Mouse (Mus musculus) liver, embryonic 13.5 days (tissue): ENCODE measurements around the gene Mettl26. TPM values are rescaled to one million over a fixed set of nuclear protein-coding genes. Genes with fewer than 3 reads are reported as not detected.
A peak's percentile ranks its signal among the peaks of the same experiment; 100 is the strongest.

Experiments
- ATAC-seq: fragments of 200-750 bp; cut with Nextera tagmentation; 2 replicates; pipeline ENCODE4 v1.8.0; 2017; ENCODE audit warnings: low read depth, mild to moderate bottlenecking, moderate number of reproducible peaks, moderate library complexity
- DNase-seq: peaks from one replicate; pipeline ENCODE4 v3.0.0; 2022
- H3K27ac ChIP-seq: fragments of 300-500 bp; sonication (generic); 2 replicates; pipeline ENCODE4 v1.5.1; 2015; ENCODE audit warnings: moderate library complexity, mild to moderate bottlenecking, inconsistent platforms
- H3K27me3 ChIP-seq: fragments of 300-500 bp; sonication (generic); 2 replicates; pipeline ENCODE4 v1.6.1; 2015; ENCODE audit warnings: mild to moderate bottlenecking, inconsistent platforms
- H3K36me3 ChIP-seq: fragments of 300-500 bp; sonication (generic); 2 replicates; pipeline ENCODE4 v1.6.1; 2015; ENCODE audit warnings: mild to moderate bottlenecking, inconsistent platforms
- H3K4me1 ChIP-seq: fragments of 300-500 bp; sonication (generic); replicated peaks from 2 replicates; pipeline ENCODE4 v1.6.1; 2015; ENCODE audit warnings: inconsistent platforms
- H3K4me2 ChIP-seq: fragments of 300-500 bp; sonication (generic); 2 replicates; pipeline ENCODE4 v1.6.1; 2015; ENCODE audit warnings: inconsistent platforms, mild to moderate bottlenecking, moderate library complexity
- H3K4me3 ChIP-seq: fragments of 300-500 bp; sonication (generic); replicated peaks from 2 replicates; pipeline ENCODE4 v1.5.1; 2015; ENCODE audit warnings: mild to moderate bottlenecking, inconsistent platforms
- H3K9ac ChIP-seq: fragments of 300-500 bp; sonication (generic); 2 replicates; pipeline ENCODE4 v1.6.1; 2015; ENCODE audit warnings: mild to moderate bottlenecking, inconsistent platforms
- H3K9me3 ChIP-seq: fragments of 300-500 bp; sonication (generic); replicated peaks from 2 replicates; pipeline ENCODE4 v1.6.1; 2016; ENCODE audit warnings: inconsistent platforms
- WGBS: fragments of 180-500 bp; shearing (Covaris S2); methylation state at CpG from one replicate; pipeline ENCODE4 v1.1.7; 2015; ENCODE audit not compliant: insufficient replicate concordance; 5-methylcytosine and 5-hydroxymethylcytosine counted together
- polyA plus RNA-seq: library from polyadenylated mRNA; unstranded; fragments of >200 nt; fragmentation: Nextera tagmentation; extraction: Ambion mirVana; gene quantifications from 2 replicates; pipeline ENCODE4 v1.2.1, GENCODE M21; 2015

The Mettl26 gene
- polyA plus RNA-seq, 1 experiment from 2014 or later, result 46.9 TPM

DNA sequence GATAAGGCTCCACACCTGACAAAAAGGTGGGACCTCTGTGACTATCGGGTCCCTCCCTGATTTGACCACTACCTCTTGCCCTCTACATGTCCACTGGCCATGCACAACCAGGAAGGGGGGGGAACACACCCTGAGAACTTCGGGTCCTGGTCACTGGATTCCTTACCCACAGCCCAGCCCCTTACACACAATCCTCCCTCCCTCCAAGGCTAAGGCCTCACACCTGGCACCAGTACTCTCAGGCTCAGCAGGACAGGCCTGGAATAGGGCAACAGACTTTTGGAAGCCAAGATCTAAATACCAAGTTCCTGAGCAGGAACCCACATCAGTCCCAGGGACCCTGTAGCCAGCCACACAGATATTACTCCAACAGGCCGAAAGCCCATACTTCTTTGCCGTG is 36.0 kb upstream of the Mettl26 start:
- Histone ChIP-seq H3K4me3 (no peak overlapping the region), H3K36me3 (peaks cover 76% of the 10 kb centered on the region), H3K4me1 (peaks cover 83% of the 10 kb centered on the region)

DNA sequence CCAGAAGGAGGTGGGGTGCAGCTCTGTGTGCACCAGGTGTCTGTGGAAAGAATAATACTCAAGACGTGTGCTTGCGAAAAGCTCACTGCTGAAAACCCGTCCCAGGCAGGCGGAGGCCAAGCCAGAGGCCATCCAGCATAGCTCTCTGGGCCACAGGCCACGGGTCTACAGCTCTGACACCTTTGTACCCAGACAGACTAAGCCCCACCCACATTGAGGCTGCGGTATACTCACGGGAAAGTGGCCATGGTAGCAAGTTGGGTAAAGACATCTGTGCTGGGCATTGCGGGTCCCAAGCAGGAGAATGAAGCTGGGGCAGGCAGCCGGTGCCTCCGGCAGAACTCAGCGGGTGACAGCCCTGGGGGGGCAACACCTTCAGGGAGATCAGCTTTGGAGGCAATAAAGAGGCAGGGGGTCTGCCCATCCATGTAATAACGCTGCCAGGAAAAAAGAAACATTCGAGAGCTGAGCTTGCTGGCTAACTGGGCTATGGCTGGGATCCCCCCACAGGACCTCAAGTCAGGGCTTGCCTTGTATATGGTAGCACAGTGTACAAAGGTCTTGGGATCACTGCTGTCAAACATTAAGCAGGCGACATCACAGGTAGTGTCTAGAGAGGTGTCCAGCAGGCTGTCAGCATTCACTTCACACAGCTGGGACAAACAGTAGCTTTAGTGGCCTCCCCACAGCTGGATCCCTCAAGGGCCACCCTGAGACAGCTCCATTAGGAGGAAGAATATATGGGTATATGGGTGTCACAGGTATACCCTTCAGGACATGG is 35.2 kb upstream of the Mettl26 start:
- peaks cover 78% of the 10 kb centered on the region for H3K4me1 ChIP-seq
- ATAC-seq, result no peak
- 80% methylated on average over 14 of the region's 14 CpGs for WGBS
- H3K4me3 ChIP-seq, result no peak overlapping the region
- H3K4me2 ChIP-seq, result peak overlapping the region; percentile 9; the same call in 1 of the 2 replicates
- no peaks in the 10 kb centered on the region for H3K9me3 ChIP-seq
- peak overlapping the region; percentile 50 for H3K27ac ChIP-seq
- DNase-seq, result no peak
- H3K27me3 ChIP-seq, result no peaks in the 10 kb centered on the region
- peaks cover 74% of the 10 kb centered on the region for H3K36me3 ChIP-seq
- no peak overlapping the region; the same call in 1 of the 2 replicates for H3K9ac ChIP-seq

More for the DNA sequence above, 36.0 kb upstream of the Mettl26 start:
- Histone ChIP-seq H3K9ac (no peak overlapping the region; the same call in 1 of the 2 replicates), H3K27ac (peak overlapping the region; percentile 50; the same call in 1 of the 2 replicates), H3K27me3 (no peaks in the 10 kb centered on the region), H3K9me3 (no peaks in the 10 kb centered on the region), H3K4me2 (no peak overlapping the region)
- no peak for ATAC-seq
- DNase-seq, result no peak
- WGBS, result 71% methylated on average over 4 of the region's 4 CpGs

DNA sequence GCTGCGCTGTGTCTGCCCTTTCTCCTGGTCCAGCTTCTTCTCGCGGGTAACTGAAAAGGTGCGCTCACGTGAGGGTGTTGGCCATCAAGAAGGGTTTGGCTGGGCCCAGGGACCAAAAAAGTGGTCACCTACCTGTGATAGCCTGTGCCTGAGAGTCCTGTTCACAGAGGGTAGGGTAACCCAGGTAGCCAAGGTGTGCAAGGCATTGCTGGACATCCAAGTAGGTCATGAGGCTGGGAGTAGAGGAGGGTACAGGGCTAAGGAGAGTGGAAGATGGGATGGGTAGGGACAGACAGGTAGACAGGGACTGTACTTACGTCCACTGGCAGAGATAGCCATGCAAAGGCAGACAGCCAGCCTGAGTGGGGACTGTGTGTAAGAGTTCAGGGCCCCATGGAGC is 34.4 kb upstream of the Mettl26 start:
- WGBS, result 90% methylated on average over 6 of the region's 6 CpGs
- Histone ChIP-seq H3K9me3 (no peaks in the 10 kb centered on the region), H3K4me3 (no peak overlapping the region), H3K4me2 (no peak overlapping the region), H3K27me3 (no peaks in the 10 kb centered on the region), H3K36me3 (peaks cover 72% of the 10 kb centered on the region), H3K9ac (0 out of 2 replicates have a peak overlapping the region, but pooled peaks have one; percentile 5), H3K4me1 (peaks cover 77% of the 10 kb centered on the region), H3K27ac (no peak overlapping the region)
- DNase-seq, result no peak
- ATAC-seq, result no peak

DNA sequence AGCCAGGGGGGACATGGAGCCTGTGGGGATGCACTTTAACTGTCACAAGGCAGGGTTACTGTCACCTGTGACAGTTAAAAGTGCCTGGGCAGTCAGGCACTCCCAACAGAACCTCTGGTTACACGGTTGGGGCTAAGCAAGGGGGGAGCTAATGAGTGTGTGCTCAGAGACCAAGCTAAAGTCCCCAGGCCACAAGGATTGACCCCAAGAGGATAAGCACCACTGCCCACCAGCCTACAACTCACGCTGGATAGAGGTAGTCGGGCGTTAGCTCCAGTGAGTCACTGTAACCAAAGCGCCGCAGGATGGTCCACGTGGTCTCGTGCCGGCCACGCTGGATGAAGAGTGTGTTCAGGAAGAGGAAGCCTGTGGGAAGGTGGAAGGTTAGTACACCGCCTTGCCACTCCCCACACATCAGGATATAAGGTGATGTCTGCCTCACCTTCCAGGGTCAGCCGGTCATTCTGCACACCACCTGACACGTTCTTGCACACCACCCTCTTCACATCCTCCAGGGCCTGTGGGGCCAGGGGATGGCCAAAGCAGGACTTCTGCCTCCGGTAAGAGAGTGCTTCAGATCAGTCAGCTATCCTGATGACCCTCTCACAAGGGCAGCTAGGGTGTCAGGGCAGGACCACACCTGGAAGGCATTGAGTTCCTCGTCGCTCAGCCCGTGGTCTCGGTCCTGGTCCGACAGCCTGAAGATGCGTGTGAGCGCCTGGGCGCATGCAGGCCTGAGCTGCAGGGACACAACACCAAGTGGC is 33.6 kb upstream of the Mettl26 start, which contains the start of gene Gm20683:
TSS of gene Gm20683 (minus strand) at position 647 of the 764 bp plus-strand sequence.
- no peaks in the 10 kb centered on the region for H3K9me3 ChIP-seq
- DNase-seq, result no peak
- peaks cover 76% of the 10 kb centered on the region for H3K36me3 ChIP-seq
- no peak within 1 kb of the TSS for H3K4me3 ChIP-seq
- 92% methylated on average over 20 of the region's 22 CpGs for WGBS
- H3K4me1 ChIP-seq, result peaks cover 69% of the 10 kb centered on the region
- ATAC-seq, result no peak
- peak within 1 kb of the TSS; percentile 33; the same call in 1 of the 2 replicates for H3K9ac ChIP-seq
- no peak within 1 kb of the TSS; the same call in none of the 2 replicates for H3K27ac ChIP-seq
- no peaks in the 10 kb centered on the region for H3K27me3 ChIP-seq
- peak within 1 kb of the TSS; percentile 87; the same call in 1 of the 2 replicates for H3K4me2 ChIP-seq

- no peak for ATAC-seq
- DNase-seq, result no peak
- Histone ChIP-seq H3K27me3 (no peaks in the 10 kb centered on the region), H3K9ac (peak overlapping the region; percentile 33; the same call in 1 of the 2 replicates), H3K9me3 (no peaks in the 10 kb centered on the region), H3K4me2 (peak overlapping the region; percentile 87), H3K27ac (no peak overlapping the region; the same call in none of the 2 replicates), H3K36me3 (peaks cover 85% of the 10 kb centered on the region), H3K4me1 (peaks cover 57% of the 10 kb centered on the region), H3K4me3 (no peak overlapping the region)
- 79% methylated on average over 3 of the region's 3 CpGs for WGBS
Observed at GRCm38 (mm10) chr17:25842509-25842908, 32.4 kb upstream of the Mettl26 start.

DNA sequence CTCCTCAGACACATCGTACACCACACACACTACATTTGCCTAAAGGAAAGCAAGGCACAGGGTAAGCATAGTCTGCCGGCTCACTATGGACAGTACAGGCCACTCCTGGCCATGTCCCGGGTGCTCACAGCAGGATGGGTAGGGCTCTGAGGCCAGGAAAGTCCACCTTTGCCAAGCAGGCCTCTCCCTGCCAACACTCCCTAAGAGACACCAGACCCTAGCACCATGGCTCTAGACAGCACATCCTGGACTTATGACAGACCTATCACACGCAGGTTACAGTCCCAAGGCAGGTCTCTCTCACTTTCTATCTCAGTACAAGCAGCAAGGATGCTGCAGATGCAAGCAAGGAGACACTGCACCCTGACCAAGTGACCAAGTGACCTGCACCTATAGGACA is 31.8 kb upstream of the Mettl26 start:
- DNase-seq, result no peak
- H3K9me3 ChIP-seq, result no peaks in the 10 kb centered on the region
- H3K4me1 ChIP-seq, result peaks cover 51% of the 10 kb centered on the region
- H3K4me2 ChIP-seq, result peak overlapping the region; percentile 87
- no peaks in the 10 kb centered on the region for H3K27me3 ChIP-seq
- peaks cover 84% of the 10 kb centered on the region for H3K36me3 ChIP-seq
- peak overlapping the region; percentile 81 for H3K9ac ChIP-seq
- WGBS, result 84% methylated on average over 4 of the region's 4 CpGs
- ATAC-seq, result no peak
- peak overlapping the region; percentile 86 for H3K27ac ChIP-seq
- peak overlapping the region; percentile 74 for H3K4me3 ChIP-seq

DNA sequence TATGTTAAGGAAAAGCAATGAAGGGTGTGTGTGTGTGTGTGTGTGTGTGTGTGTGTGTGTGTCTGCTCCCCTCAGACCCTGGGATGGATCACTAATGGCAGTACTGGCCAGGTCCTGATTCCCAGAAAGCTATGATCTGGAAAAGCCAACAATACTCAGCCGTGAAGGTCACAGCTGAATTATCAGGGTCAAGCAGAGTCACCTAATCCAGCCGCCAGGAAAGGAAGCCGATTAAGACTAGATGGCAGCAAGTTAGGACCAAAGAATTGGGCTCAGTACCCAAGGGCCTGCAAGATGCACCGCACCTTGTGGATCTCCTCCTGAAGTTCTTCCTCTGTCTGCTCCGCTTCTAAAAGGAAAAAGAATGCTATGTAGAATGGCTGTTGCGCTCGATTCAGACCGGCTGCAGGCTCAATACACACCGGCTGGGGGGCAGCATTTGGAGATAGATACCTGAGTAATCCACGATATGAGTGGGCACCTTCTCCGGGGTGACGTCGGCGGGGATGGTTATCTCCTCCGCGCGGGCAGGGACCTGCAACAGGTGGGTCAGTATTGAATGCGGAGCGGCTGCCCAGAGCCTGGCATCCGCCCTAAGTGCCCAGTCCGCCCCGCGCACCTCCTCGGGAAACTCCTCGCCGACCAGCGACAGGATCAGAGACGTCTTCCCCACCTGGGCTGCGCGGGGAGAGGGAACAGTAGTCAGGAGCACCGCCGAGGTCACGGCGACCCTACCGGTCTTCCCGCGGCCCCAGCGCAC is 31.1 kb upstream of the Mettl26 start:
- WGBS, result 1% methylated on average over 38 of the region's 38 CpGs
- ATAC-seq (peak; percentile 39), DNase-seq (no peak)
- H3K4me2 ChIP-seq, result peak overlapping the region; percentile 87
- H3K4me1 ChIP-seq, result peaks cover 46% of the 10 kb centered on the region
- H3K27ac ChIP-seq, result peak overlapping the region; percentile 86
- no peaks in the 10 kb centered on the region for H3K27me3 ChIP-seq
- no peaks in the 10 kb centered on the region for H3K9me3 ChIP-seq
- peak overlapping the region; percentile 81 for H3K9ac ChIP-seq
- H3K4me3 ChIP-seq, result peak overlapping the region; percentile 74
- H3K36me3 ChIP-seq, result peaks cover 85% of the 10 kb centered on the region

DNA sequence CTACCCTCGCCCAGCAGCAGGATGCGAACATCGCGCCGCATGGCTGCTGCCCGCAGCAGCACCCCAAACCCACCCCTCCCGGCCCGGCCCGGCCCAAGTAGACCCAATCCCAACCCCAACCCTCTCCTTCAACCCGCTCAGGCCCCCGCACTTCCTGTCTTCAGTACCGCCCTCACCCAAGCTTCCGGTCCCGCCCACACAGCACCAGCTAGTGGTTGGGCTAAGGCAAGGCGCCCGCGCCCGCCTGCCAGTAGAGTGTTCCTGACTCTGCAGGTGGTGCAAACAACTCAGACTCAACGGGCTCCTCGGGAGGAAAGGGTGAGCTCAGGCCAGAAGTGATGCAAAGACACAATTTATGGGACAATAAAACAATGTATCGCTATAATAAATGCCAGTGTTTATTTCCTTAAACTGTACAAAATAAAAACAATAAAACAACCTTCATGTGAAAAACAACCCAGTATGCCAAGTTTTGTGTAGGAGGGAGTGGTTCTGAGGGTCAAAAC is 30.4 kb upstream of the Mettl26 start, which contains the start of gene Rhot2:
TSS of gene Rhot2 (minus strand) at position 456 of the 506 bp plus-strand sequence.
- peak within 1 kb of the TSS; percentile 81 for H3K9ac ChIP-seq
- DNase-seq, result peak; percentile 93
- WGBS, result 1% methylated on average over 21 of the region's 21 CpGs
- H3K9me3 ChIP-seq, result no peaks in the 10 kb centered on the region
- H3K4me3 ChIP-seq, result peak within 1 kb of the TSS; percentile 74
- ATAC-seq, result peak; percentile 96
- peak within 1 kb of the TSS; percentile 86 for H3K27ac ChIP-seq
- H3K36me3 ChIP-seq, result peaks cover 84% of the 10 kb centered on the region
- peaks cover 40% of the 10 kb centered on the region for H3K4me1 ChIP-seq
- H3K27me3 ChIP-seq, result no peaks in the 10 kb centered on the region
- H3K4me2 ChIP-seq, result peak within 1 kb of the TSS; percentile 87

DNA sequence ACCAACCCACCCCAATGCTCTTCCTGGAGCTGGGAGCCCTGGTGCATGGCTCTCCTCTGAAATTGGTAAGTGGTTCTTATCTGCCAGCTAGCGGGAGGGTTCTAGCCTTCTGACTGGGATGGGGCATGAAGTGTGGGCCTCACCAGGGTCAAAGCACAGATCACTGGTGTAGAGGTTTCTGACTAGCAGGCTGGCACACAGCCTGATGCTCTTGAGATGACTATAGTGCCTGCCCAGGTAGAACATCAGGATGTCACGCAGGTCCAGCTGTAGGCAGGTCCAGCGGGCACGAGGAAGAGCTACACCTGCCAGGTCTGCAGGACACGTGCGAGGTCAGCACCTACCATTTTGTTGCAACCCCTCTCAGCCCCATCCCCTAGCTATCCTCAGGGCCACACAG is 14.6 kb upstream of the Mettl26 start:
- WGBS, result 83% methylated on average over 6 of the region's 6 CpGs
- H3K27ac ChIP-seq, result peak overlapping the region; percentile 75
- peak overlapping the region; percentile 80 for H3K4me3 ChIP-seq

GRCm38 (mm10) chr17:25860832-25861703 is 13.8 kb upstream of the Mettl26 start, which contains the start of gene Wdr90:
Gene Wdr90 (minus strand): TSS chr17:25861501.
- Histone ChIP-seq H3K27me3 (no peaks in the 10 kb centered on the region), H3K4me3 (peak within 1 kb of the TSS; percentile 80), H3K9me3 (no peaks in the 10 kb centered on the region), H3K4me2 (peak within 1 kb of the TSS; percentile 97), H3K27ac (peak within 1 kb of the TSS; percentile 75), H3K36me3 (peaks cover 28% of the 10 kb centered on the region), H3K9ac (peak within 1 kb of the TSS; percentile 90), H3K4me1 (peaks cover 38% of the 10 kb centered on the region)
- DNase-seq (peak; percentile 82), ATAC-seq (peak; percentile 90)
- 5% methylated on average over 65 of the region's 65 CpGs for WGBS

More for the DNA sequence above, 14.6 kb upstream of the Mettl26 start:
- peak overlapping the region; percentile 97 for H3K4me2 ChIP-seq
- H3K9me3 ChIP-seq, result no peaks in the 10 kb centered on the region
- no peaks in the 10 kb centered on the region for H3K27me3 ChIP-seq
- peaks cover 34% of the 10 kb centered on the region for H3K4me1 ChIP-seq
- ATAC-seq (no peak), DNase-seq (no peak)
- H3K36me3 ChIP-seq, result peaks cover 33% of the 10 kb centered on the region
- peak overlapping the region; percentile 90 for H3K9ac ChIP-seq
